Mouse (Mus musculus): ENCODE data around the gene Serhl.

Serhl gene

DNA sequence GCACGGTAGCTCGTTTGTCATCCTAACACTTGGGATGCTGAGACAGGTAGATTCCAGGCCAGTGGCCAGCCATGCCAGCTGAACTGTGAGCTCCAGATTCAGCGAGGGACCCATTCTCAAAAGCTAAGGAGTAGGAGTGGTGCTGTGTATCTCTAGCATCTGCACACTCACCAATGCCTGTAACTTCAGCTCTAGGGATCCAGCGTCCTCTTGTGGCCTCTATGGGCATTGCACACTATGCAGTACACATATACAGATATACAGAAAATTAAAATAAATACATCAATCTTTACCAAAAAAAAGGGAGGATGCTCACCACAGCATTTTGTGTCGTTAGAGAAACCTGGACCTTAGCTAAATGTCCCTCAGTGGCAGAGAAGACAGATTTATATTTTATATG lies 17.6 kb upstream of the Serhl start:
- no peak for TF ChIP-seq GATA4 (IDR thresholded peaks at IDR 0.05; ENCODE audit: insufficient replicate concordance, low read length)

DNA sequence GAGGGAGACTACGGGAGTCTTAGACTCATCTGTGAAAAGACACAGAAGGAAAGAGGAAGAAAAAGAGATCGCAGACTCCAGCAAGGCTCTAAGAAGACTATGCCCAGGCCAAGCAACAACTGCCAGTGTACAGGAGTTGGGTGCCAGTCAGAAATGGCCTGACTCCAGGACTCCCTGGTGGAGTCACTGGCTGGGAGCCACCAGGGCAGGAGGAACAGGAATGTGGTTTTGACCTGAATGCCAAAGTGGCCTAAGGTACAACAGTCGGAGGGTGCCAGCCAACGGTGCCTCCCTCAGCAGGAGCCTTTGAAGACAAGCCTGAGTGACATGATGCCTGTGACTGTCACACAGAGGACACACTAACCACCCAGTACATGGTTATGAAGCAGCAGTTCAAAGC lies 15.1 kb upstream of the Serhl start:
- TF ChIP-seq GATA4 (IDR thresholded peaks at IDR 0.05; ENCODE audit: insufficient replicate concordance, low read length) = no peak

DNA sequence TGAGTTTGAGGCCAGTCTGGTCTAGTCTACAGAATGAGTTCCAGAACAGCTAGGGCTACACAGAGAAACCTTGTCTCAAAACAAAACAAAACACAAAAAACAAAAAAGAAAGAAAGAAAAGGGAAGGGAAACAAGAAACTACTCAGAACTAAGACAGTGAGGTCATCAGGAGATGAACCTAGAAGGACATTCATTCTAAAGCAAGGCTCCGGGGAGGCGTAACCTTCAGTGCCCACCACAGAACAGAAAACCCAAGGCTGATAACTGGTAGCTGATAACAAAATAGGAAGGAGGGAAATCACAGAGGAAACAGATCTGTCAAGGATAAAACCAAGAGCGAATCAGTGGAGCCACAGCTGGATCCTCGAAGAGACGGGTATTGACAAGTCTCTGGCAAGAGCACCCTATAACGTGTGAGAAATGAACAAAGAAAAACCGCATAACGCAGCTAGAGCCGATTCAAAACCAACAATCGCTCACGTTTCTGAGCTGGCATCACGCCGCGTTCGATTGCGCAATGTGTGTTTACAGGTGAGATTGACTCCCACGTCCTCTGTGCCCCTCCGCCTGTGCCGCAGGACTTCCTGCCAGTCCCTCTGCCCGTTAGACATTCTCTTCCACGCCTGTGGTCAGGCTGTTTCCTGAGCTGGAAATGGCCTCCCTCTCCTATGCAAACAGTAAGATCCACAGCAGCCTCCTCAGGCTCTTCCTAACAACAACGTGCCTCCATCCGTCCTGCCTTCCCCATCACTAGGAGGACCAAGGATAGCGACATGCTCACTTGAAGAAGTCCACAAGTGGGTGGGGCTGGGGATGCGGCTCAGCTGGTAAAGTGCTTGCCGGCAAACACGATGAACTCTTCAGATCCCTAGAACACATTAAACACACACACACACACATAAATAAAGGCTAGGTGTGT lies 13.4 kb upstream of the Serhl start:
- TF ChIP-seq GATA4 (IDR thresholded peaks at IDR 0.05; ENCODE audit: insufficient replicate concordance, low read length) = no peak

DNA sequence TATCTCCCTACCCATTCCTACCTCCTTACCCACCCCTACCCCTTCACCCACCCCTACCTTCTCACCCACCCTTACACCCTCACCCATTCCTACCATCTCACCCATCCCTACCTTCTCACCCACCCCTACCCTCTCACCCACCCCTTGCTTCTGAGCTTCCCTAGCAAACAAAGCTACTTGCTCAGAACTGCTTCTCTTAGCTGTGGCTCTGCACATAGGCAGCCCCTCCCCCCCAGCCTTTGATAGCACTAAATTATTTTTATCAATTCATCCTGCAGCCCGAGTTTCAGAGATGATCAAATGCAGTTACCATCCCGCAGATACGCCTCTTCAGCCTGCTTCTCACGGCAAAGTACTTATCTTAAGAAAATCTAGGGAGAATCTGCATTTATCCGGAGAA lies 5.8 kb upstream of the Serhl start:
- no peak for TF ChIP-seq GATA4 (IDR thresholded peaks at IDR 0.05; ENCODE audit: insufficient replicate concordance, low read length)

DNA sequence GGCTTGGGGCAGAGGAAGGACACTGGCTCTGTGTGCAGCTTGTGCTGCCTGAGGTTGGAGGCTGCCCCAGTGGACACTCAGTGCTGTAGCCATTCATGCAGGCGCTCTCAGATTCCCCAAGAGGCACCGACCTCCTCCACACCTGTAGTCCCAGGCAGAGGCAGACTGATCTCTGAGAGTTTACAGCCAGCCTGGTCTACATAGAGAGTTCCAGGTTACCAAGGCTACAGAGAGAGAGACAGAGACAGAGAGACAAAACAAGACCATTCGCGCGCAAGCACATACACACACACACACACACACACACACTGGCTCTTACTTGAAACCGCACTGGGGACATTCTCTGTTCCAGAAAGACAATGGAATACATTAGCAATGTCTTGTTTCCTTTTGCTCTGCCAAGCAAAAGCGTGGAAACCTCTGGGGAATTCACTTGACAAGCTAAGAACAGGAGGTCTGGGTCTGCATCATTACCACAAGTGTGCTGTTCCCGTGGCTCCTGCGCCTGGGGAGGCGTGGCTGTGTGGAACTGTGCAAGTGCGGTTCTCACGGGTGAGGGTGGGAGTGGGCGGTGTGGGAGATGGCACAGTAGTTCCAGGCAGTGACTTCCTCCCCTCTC lies 5.2 kb upstream of the Serhl start:
- TF ChIP-seq GATA4 (IDR thresholded peaks at IDR 0.05; ENCODE audit: insufficient replicate concordance, low read length) = no peak

DNA sequence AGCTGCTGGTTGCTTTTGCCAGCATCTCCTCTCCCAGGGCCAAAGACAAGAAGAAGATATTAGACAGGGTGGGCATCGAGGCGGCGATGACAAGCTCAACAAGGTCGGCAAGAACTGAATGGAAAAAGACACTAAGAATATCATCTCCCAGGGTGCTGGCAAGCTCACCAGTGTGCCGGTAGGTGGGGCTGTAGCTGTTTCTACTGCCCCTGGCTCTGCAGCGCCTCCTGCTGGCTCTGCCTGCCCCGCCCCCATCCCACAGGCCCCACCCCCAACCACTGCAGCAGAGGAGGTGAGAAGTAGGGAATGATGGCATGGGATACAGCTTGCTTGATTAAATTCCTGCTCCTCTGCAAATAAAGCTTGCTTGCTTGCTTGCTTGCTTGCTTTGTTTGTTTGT lies 3.4 kb upstream of the Serhl start:
- no peak for TF ChIP-seq GATA4 (IDR thresholded peaks at IDR 0.05; ENCODE audit: insufficient replicate concordance, low read length)

DNA sequence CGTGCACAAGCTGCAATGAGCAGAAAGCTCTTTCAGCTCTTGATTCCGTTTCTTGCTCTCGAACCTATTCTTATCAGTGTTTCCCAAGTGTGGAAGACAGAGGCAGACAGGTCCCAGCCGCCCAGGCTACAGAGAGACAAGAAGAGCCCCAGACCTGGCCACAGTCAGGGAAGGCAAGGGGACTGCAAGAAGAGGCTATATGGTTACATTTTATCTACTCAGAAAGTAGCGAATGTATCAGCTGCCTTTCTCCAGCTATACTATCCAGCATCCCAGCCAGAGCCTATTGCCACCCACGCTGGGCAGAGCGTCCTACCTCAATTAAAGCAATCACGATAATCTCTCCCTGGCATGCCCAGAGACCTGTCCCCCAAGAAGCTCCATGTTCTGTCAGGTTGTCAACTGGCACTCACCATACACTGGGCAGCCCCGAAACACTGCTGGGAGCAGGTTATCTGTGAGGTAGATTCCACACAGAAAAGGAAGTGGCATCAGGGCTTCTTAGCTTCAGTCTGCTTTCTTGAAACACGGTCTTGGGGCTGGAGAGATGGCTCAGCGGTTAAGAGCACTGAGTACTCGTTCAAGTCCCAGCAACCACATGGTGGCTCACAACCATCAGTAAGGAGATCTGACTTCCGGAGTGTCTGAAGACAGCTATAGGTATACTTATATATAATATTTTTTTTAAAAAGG lies 2.5 kb upstream of the Serhl start:
- TF ChIP-seq GATA4 (IDR thresholded peaks at IDR 0.05; ENCODE audit: insufficient replicate concordance, low read length) = no peak

DNA sequence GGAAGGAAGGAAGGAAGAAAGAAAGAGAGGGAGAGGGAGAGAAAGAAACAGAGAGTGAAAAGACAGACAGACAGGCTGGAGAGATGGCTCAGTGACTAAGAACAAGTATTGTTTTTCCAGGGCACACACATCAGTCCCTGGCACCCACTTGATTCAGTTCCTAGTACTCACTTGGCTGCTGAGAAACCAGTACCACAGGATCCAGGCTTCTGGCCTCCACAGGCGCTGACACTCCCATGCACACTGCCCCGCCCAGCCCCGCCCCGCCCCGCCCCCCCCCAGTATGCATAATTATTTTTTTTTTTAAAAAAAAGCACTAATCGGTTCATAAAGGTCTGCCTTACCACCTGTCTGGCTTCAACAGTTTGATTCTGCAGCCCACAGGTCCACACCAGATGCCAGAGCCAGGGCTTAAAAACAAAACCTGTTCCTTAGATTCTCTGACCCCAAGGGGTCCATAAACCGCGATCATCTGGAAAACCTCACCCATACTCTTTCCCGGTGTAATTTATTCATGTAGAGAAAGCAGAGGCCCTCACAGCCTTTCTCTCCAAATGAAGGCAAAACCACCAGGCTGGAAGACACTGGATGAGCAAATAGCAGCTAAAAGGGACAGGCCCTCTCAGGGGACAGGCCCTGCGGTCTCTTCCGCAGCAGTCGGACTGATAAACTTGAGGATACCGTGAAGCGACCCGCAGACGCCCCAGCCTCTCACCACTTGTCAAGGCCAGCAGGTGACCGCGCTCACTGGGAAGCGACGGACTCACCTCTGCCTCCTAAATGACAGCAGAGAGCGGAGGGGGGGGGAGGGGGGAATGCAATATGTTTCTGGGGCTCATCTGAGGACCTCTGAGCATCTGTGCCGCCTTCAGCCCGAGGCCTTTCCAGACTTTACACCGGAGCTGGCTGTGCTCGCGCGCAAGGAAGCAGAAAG lies 544 bp upstream of the Serhl start:
- TF ChIP-seq GATA4 (IDR thresholded peaks at IDR 0.05; ENCODE audit: insufficient replicate concordance, low read length) = no peak

DNA sequence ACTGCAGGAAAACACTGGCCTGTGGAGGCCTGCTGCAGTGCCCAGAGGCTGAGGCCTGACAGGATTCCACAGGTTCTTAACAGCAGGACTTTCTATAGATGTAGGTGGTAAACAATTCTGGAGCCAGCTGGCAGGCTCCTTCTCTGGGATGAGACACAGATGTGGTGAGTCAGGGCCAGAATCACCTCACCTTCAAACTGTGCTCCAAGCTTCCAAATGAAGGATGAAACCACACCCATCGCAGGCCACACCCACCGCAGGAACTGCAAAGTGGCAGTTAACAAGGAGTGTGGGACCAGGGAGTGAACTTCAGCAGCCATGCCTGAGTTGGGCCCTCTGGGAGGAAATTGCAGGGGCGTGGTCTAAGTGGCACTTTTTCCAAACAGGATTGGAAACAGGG lies 1.6 kb downstream of the Serhl start:
- TF ChIP-seq GATA4 (IDR thresholded peaks at IDR 0.05; ENCODE audit: insufficient replicate concordance, low read length) = no peak

DNA sequence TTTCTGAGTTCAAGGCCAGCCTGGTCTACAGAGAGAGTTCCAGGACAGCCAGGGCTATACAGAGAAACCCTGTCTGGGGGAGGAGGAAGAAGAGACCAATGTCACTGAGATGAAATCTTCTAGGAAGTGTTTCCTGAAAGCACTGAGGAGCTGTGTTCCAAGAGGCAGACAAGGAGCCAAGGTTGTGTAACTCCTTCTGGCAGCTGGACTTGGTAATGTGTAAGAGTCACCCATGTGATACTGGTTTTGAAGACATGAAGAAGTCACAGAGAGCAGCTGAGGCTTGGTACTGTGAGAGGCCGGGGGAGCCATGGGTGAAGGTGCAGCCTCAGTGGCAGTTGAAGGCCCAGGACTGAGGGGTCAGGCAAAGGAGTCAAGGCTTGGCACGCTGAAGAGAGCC lies 4.4 kb downstream of the Serhl start:
- TF ChIP-seq GATA4 (IDR thresholded peaks at IDR 0.05; ENCODE audit: insufficient replicate concordance, low read length) = no peak

DNA sequence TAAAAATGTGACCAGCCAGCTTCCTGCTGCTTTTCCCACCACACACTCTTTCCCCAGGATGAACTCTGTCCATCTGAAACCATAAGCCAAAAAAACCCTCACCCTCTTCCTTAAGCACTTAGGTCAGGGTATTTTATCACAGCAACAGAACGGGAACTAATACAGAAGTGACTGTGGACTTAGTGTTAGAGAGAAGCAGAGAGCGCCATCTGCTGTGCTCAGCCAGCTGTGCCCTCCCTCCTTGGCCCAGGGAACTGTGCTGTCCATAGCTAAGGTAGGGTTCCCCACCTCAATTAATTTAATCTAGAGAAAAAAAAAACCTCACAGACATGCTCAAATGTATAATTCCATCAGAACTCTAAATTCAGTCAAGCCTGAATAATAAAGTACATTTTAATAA lies 6.6 kb downstream of the Serhl start:
- no peak for TF ChIP-seq GATA4 (IDR thresholded peaks at IDR 0.05; ENCODE audit: insufficient replicate concordance, low read length)

DNA sequence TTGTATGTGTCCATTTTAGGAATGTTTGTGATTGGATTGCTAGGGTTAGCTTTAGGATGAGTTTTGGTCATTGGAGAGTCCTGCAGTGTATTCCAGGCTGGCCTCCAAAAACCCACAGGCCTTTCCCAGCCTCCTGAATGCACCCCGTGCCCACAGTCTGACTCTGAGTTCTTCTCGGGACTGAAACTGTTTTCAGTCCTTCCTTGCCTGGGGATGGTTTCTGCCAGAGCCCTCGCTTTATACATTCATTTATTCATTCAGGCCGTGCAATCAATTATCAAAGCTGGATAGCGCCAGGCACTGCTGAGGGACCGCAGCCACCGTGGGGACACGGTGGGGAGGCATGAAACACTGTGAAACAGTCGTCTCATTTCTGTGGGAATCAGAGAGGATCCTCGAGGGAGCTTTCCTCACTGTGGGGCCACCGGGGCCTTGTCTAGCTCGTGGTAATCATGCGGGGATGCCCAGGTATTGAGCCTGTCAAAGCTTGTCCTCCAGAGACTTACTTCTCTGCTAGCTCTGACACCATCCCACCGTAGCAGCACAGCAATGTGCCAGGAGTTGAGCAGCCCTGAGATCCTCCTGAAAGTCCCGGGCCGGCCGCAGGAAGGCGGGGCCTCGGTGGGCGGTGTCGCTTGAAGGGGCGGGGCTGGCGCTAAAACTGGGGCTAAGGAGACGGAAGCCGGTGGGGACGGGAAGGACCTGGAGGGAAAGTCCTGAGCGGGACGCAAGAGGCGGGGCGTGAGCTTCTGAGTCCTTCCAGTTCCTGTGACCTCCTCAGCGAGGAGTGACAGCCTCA lies 10.4 kb downstream of the Serhl start:
- no peak; the same call in 1 of the 2 replicates for TF ChIP-seq GATA4 (IDR thresholded peaks at IDR 0.05; ENCODE audit: insufficient replicate concordance, low read length)

DNA sequence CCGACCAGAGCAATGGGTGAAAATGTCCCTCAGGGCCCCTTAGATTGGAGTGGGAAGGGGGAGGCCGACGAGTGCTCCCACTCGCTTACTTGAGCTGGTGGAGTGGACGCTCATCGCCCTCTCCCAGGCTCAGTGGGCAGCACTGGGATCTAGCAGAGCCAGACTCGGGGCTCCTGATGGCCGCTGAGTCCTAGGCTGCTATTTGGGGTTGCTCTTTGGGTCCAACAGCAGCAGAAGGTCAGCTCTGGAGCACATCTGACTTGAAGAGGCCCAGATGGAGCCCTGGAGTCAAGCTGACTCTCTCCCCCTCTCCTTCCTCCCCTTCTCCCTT lies 11.0 kb downstream of the Serhl start:
- TF ChIP-seq GATA4 (IDR thresholded peaks at IDR 0.05; ENCODE audit: insufficient replicate concordance, low read length) = no peak

DNA sequence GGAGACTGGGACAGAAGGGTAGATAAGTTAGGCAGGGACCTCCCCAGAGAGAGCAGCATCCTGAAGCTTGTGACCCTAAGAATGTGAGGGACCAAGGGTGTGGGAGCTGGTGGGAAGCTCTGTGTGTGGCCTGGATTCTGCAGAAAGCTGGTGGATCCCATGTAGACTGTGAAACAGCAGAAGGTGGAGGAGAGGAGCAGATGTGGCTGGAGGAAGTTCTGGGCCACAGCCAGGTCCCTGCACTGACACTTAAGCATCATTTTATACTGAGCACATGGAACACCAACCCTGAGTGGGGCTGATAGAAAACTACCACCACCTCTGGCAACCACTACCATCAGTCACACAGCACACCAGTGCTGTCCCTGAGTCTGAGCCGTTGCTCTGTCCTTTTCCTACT lies 13.8 kb downstream of the Serhl start:
- TF ChIP-seq GATA4 (IDR thresholded peaks at IDR 0.05; ENCODE audit: insufficient replicate concordance, low read length) = no peak
